Mouse (Mus musculus): ENCODE data around the gene Olfr1457. TPM values are rescaled to one million over a fixed set of nuclear protein-coding genes. Genes with fewer than 3 reads are reported as not detected.

Olfr1457 gene
- not detected in 2 replicates for polyA plus RNA-seq (2012; ENCODE audit: insufficient read depth, insufficient read length, missing spikeins)

GRCm38 (mm10) chr19:13097791-13098190 is at the start of gene Olfr1457:
TSS of gene Olfr1457 (minus strand) at chr19:13097891.
- Histone ChIP-seq H3K4me3 (ENCODE audit: insufficient read depth, low read depth, low read length) (no peak within 1 kb of the TSS), H3K4me1 (ENCODE audit: control insufficient read depth, insufficient read depth, insufficient read length, low read length) (no peaks in the 10 kb centered on the region), H3K27ac (replicated peaks; ENCODE audit: low read depth, low read length) (no peak within 1 kb of the TSS)

DNA sequence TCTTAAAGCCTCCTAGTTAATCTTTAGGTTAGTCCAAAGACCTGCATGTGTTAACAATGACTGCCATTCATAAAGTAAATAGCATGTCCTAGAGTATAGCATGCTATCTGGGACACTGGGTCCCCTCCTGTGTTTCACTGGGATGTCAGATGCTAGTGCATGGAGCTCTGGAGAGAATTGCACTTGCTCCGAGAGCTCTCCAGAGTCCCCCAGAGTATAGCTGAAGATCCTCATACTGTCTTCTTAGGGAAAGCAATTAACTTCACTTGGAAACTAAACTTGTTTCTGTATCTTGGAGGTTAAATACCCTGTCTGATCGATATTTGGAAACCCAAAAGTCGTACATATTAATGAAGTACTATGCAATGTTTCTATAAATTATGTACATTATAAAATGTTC is 9.0 kb upstream of the Olfr1457 start, which contains the start of gene Olfr1458:
Gene Olfr1458 (minus strand): TSS at position 101 of the 400 bp plus-strand sequence.
- Histone ChIP-seq H3K4me3 (ENCODE audit: insufficient read depth, low read depth, low read length) (no peak within 1 kb of the TSS), H3K27ac (replicated peaks; ENCODE audit: low read depth, low read length) (no peak within 1 kb of the TSS), H3K4me1 (ENCODE audit: control insufficient read depth, insufficient read depth, insufficient read length, low read length) (no peaks in the 10 kb centered on the region)

DNA sequence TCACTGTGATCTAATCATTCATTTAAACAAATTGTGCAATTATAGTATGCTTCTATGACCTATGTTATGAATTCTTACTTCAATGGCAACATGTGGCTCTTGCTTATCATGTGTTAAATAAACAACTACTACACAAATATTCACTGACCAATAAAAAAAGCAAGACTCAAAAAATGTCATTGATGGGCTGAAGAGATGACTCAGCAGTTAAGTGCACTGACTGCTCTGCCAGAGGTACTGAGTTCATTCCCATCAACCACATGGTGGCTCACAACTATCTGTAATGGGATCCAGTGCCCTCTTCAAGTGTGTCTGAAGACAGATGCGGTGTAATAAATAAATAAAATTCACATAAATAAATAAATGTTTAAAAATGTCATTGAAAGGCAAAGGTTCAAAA is 3.8 kb downstream of the Olfr1457 start:
- no peaks in the 10 kb centered on the region for H3K4me1 ChIP-seq (ENCODE audit: control insufficient read depth, insufficient read depth, insufficient read length, low read length)
- H3K4me3 ChIP-seq (ENCODE audit: insufficient read depth, low read depth, low read length), result no peak overlapping the region
- H3K27ac ChIP-seq (replicated peaks; ENCODE audit: low read depth, low read length), result no peak overlapping the region

DNA sequence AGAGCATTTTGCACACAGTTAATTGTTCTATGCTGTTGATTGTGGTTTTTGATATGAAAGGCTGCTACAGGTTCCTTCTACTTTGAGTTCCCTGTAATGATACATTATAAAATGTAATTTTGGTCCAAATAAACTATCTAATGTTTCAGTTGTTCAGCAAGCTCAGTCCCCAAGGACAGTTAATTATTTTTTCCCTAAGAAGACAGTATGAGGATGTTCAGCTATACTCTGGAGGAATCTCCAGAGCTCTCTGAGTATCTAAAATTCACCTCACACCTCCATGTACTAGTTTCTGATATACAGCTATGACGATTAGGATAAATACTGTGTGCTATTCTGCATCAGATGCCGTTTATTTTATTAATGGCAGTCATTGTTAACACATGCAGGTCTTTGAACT is 37.4 kb downstream of the Olfr1457 start, which contains the start of gene Olfr1454:
Gene Olfr1454 (plus strand): TSS at position 301 of the 400 bp plus-strand sequence.
- H3K27ac ChIP-seq (replicated peaks; ENCODE audit: low read depth, low read length), result no peak within 1 kb of the TSS
- H3K4me1 ChIP-seq (ENCODE audit: control insufficient read depth, insufficient read depth, insufficient read length, low read length), result no peaks in the 10 kb centered on the region
- no peak within 1 kb of the TSS for H3K4me3 ChIP-seq (ENCODE audit: insufficient read depth, low read depth, low read length)

Other genes with a start within 250 kb of the Olfr1457 start
- gene Olfr1444, start 240.6 kb downstream of the Olfr1457 start, polyA plus RNA-seq (2012; ENCODE audit: insufficient read depth, insufficient read length, missing spikeins), result not detected in 2 replicates
- gene Olfr1445, start 214.0 kb downstream of the Olfr1457 start, polyA plus RNA-seq (2012; ENCODE audit: insufficient read depth, insufficient read length, missing spikeins), result not detected in 2 replicates
- not detected in 2 replicates for gene Olfr1446, start 204.4 kb downstream of the Olfr1457 start, polyA plus RNA-seq (2012; ENCODE audit: insufficient read depth, insufficient read length, missing spikeins)
- gene Olfr1447, start 194.1 kb downstream of the Olfr1457 start, polyA plus RNA-seq (2012; ENCODE audit: insufficient read depth, insufficient read length, missing spikeins), result not detected in 2 replicates
- not detected in 2 replicates for gene Olfr1448, start 173.5 kb downstream of the Olfr1457 start, polyA plus RNA-seq (2012; ENCODE audit: insufficient read depth, insufficient read length, missing spikeins)
- not detected in 2 replicates for gene Olfr1449, start 167.1 kb downstream of the Olfr1457 start, polyA plus RNA-seq (2012; ENCODE audit: insufficient read depth, insufficient read length, missing spikeins)
- not detected in 2 replicates for gene Olfr1450, start 147.6 kb downstream of the Olfr1457 start, polyA plus RNA-seq (2012; ENCODE audit: insufficient read depth, insufficient read length, missing spikeins)
- not detected in 2 replicates for gene Olfr1451, start 102.9 kb downstream of the Olfr1457 start, polyA plus RNA-seq (2012; ENCODE audit: insufficient read depth, insufficient read length, missing spikeins)
- gene Olfr1453, start 69.6 kb downstream of the Olfr1457 start, polyA plus RNA-seq (2012; ENCODE audit: insufficient read depth, insufficient read length, missing spikeins), result not detected in 2 replicates
- gene Olfr1454, start 37.3 kb downstream of the Olfr1457 start, polyA plus RNA-seq (2012; ENCODE audit: insufficient read depth, insufficient read length, missing spikeins), result not detected in 2 replicates
- gene Olfr1458, start 8.9 kb upstream of the Olfr1457 start, polyA plus RNA-seq (2012; ENCODE audit: insufficient read depth, insufficient read length, missing spikeins), result not detected in 2 replicates
- not detected in 2 replicates for gene Olfr1459, start 51.7 kb upstream of the Olfr1457 start, polyA plus RNA-seq (2012; ENCODE audit: insufficient read depth, insufficient read length, missing spikeins)
- gene Olfr1461, start 65.1 kb upstream of the Olfr1457 start, polyA plus RNA-seq (2012; ENCODE audit: insufficient read depth, insufficient read length, missing spikeins), result not detected in 2 replicates
- gene Olfr1462, start 87.8 kb upstream of the Olfr1457 start, polyA plus RNA-seq (2012; ENCODE audit: insufficient read depth, insufficient read length, missing spikeins), result not detected in 2 replicates
- not detected in 2 replicates for gene Olfr1463, start 133.4 kb upstream of the Olfr1457 start, polyA plus RNA-seq (2012; ENCODE audit: insufficient read depth, insufficient read length, missing spikeins)
- gene Olfr1465, start 217.7 kb upstream of the Olfr1457 start, polyA plus RNA-seq (2012; ENCODE audit: insufficient read depth, insufficient read length, missing spikeins), result not detected in 2 replicates
- gene Olfr1466, start 241.0 kb upstream of the Olfr1457 start, polyA plus RNA-seq (2012; ENCODE audit: insufficient read depth, insufficient read length, missing spikeins), result not detected in 2 replicates

All from brown adipose tissue, adult 24 weeks (tissue).